Mouse (Mus musculus): ENCODE measurements around the gene Mllt10.

DNA sequence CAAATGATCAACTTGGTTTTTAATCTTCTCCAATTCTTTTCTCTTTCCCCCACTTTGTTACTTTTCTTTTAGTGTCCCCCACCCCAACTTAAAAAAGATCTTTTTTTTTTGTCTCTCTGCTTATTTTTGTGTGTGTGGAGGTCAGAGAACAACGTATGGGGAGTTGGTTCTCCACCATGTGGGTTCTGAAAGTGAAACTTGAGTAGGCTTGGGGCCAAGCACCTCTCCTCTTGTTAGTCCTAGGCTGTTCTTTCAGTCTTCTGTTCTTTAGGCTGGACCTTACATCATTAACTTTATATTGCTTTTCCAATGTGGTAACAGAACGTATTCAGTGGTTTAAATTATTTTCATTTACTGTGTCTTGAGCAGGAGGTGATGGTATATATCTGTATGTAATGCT, 40.8 kb downstream of the Mllt10 start:
- TF ChIP-seq TAL1 (IDR thresholded peaks at IDR 0.05; ENCODE audit: low read length) (no peak), CTCF (IDR thresholded peaks at IDR 0.05 in 2 of 3, conservative IDR thresholded peaks at IDR 0.05 in 1 of 3; ENCODE audit: control insufficient read depth in 1 of 3, insufficient read depth in 1 of 3, low read depth in 2 of 3, low read length in 3 of 3, poor library complexity in 1 of 3, severe bottlenecking in 1 of 3) (no peak), POLR2AphosphoS5 (IDR thresholded peaks at IDR 0.05; ENCODE audit: borderline replicate concordance, low read depth, low read length) (no peak), USF2 (IDR thresholded peaks at IDR 0.05; ENCODE audit: borderline replicate concordance in 1 of 2, insufficient read depth in 1 of 2, low read depth in 1 of 2, low read length in 2 of 2) (no peak), MEF2A (IDR thresholded peaks at IDR 0.05; ENCODE audit: extremely low read depth, insufficient replicate concordance, low read depth, low read length, poor library complexity, severe bottlenecking) (no peak), ETS1 (IDR thresholded peaks at IDR 0.05; ENCODE audit: low read depth, low read length) (no peak), POLR2A (IDR thresholded peaks at IDR 0.05; ENCODE audit: control insufficient read depth in 1 of 2, insufficient read depth in 1 of 2, low read depth in 1 of 2, low read length in 2 of 2, poor library complexity in 1 of 2) (no peak), GABPA (IDR thresholded peaks at IDR 0.05; ENCODE audit: low read depth, low read length) (no peak), JUND (IDR thresholded peaks at IDR 0.05; ENCODE audit: low read depth, low read length) (no peak), EP300 (IDR thresholded peaks at IDR 0.05; ENCODE audit: low read depth in 1 of 2, low read length in 2 of 2) (no peak), SMC3 (IDR thresholded peaks at IDR 0.05; ENCODE audit: low read depth, low read length) (no peak)

Measured in MEL (cell line).